Mouse (Mus musculus): ENCODE results near the gene Rgs1.
A peak's percentile ranks its signal among the peaks of the same experiment; 100 is the strongest.

The Rgs1 gene

DNA sequence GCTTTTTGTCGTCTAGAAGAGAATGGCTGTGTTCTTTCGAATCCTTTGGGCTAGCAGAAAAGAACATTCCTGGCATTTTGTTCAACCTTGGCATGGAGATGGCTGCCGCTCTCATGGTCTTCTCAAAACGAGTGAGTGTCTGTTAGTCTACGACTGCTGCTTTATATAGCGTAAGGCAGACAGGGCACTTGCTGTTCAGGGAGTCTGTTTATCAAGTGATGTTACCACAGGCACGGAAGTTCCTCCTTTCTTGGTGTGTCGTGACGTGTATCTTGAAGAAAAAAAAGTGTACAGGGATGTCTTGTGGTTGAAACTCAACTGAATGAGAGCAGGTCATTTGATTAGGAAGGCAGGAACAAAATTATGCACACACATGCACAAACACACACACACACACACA, at the start of gene Rgs1:
Rgs1 (minus strand) TSS at position 320 of the 400 bp plus-strand sequence.
- peak; percentile 77 to 80 for DNase-seq (ENCODE audit: low spot score in 2 of 2)

DNA sequence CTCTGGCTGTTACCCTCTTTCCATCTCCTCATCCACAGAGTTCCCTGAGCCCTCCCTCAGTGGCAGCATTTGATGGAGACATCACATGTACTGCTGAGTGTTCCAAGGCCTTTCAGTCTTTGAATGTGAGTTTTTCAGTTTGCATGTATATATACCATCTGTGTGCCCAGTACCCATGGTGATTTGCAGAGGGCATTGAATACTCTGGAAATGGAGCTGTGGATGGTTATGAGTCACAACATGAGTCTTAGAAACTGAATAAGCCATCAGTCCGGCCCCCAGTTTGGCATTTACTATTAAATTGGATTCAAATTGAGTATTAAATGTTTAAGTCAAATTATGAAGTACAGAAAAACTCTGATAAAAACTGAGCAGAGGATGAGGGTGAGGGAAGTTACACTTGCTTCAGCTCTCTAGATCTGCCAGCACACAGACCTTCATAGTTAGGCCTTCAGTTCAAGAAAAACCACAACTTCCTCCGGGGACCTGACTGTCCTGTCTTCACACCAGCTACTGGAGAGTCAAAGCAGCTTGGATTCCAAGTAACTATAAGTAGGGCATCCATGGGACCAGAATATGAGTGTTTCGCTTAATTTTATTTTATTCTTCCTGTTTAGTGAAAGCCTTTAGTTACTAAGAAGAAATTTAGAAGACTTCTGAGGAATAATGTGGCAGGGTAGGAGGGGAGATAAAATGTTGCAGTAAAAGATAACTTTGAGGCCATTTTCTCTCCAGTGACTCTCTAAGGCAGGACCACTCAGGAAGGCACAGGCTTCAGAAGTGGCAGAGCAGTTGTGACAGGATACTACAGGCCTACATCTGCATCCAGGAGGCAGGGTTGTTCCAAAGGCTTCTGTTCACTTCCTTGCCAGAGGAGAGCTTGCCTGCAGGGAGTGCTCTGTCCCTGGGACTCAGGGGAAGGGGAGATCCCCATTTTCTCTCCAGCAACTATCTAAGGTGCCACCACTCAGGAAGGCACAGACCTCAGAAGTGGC, 34.3 kb upstream of the Rgs1 start:
- no peak for DNase-seq (ENCODE audit: low spot score in 2 of 2)

DNA sequence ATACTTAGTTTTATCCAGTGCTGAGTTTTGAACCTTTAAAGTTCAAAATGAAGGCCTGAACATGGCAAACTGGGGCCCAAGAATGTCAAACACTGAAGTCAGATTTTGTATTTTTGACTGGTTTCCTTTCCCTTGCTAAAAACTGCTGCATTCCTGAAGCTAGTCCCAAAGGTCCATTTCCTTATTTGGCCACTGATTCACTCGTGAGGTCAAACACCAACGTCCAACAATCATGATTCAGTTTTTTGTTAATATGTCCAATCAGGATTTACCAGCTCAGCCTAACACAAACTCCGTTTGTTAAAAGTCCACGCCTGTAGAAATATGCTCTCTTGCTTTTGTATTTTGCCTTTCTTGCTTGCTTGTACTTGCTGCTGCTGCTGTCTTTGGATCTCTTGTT, 31.0 kb upstream of the Rgs1 start:
- no peak for DNase-seq (ENCODE audit: low spot score in 2 of 2)

DNA sequence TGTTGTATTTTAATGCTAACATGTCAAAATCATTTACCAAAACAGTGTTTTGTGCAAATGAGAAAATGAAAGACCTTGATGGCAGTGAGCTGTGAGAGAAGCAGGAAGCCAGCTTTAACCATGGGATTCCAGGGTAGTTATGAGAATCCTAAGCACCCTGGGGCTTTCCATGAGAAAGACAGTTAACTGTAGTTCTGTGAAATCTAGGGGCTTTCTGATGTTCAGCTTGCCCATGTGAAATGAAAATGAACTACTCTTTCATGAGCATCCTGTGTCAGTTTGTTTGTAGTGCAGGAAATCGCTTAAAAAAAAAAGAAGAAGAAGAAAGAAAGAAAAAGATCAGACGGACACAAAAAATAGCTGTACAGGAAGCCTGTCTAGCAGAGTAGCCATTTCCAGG, 23.9 kb upstream of the Rgs1 start:
- peak; percentile 12 to 26 for DNase-seq (ENCODE audit: low spot score in 2 of 2)

DNA sequence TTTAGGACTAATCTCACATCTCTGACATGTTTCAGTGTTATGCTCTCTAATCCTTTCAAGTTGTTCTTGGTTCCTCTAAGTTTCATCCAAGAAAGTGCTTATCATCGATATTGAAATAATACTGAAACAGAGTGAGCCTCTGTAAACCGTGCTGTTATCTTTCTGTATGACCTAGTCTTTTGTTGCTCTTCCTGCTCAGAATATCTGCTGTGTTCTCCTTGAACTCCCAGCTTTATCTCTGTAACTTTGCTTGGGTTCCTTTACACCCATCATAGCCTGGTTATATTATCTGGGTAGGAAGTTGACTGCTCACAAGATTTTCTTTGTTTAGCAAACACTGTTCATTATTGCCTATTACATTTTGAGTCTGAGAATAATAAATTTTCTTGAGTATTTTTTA, 20.1 kb upstream of the Rgs1 start:
- no peak for DNase-seq (ENCODE audit: low spot score in 2 of 2)

DNA sequence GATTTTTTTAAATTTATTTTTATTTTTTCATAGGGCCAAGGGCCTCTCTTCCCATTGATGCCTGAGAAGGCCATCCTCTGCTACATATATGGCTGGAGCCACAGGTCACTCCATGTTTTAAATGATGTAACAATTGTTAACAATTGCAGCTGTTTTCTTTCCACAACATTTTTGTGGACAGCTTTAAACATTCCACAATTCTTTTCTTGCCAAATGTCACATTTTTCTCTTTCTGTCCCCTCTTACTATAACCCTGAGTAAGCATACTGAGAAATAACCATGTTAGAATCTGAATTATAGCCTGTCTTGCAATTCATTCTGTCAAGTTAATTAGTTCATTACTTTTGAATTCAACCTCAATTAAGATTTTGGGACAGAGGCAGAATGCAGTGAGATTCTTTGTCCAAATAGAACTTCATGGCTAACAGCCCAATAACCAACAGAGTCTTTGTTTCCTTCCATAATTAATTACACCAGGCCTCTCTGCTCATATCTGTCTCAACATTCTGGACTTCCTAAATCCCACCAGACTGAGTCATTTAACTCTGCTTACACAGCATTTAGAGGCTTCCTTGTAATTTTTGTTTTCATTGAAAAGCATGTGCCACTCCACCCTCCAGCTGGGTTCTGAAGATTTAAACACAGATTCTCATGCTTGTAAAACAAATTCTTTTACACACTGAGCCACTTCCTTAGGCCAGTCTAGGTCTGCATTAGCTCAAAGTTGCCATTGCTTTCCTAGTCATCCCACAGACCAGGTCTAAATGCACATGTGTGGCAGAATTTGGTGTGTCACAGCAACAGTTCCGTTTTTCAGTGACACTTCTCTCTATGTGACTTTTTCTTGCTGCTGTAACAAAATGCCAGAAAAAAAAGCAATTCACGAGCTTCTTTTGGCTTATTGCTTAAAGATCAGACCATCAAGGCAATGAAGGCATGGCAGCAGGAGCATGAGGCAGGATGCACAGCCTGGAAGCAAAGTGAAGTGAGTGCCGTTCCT, 18.7 kb upstream of the Rgs1 start:
- no peak for DNase-seq (ENCODE audit: low spot score in 2 of 2)

DNA sequence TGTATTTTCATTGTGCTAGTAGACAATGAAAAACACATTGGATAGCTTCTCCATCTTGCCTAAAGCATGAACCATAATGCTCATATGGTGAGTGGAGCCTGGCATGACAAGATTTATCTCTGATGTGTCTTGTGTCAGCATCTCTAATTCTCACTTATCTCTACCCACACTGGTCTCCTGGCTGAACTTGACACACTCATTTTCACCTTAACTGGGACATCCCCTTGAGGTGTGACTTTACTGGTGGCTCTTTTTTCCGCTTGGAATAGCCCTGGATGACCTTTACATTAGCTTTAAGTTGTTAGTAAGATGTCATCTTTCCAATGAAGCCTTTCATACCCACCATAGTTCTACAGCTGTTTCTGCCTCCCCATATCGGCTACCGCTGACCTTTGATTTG, 15.0 kb upstream of the Rgs1 start:
- DNase-seq (ENCODE audit: low spot score in 2 of 2), result no peak

DNA sequence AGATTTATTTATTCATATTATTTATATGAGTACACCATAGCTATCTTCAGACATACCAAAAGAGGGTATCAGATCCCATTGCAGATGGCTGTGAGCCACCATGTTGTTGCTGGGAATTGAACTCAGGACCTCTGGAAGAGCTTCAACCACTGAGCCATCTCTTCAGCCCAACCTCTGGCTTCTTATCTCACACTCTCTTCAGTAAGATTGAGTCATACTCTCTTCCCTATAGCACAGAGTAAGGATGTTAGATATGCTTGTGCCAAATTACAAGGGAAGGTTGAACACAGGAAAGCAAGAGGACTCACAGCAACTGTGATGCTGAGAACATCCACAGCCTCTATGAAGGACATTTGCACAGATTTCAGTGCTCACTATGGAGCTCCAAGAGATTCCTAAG, 13.0 kb upstream of the Rgs1 start:
- no peak for DNase-seq (ENCODE audit: low spot score in 2 of 2)

DNA sequence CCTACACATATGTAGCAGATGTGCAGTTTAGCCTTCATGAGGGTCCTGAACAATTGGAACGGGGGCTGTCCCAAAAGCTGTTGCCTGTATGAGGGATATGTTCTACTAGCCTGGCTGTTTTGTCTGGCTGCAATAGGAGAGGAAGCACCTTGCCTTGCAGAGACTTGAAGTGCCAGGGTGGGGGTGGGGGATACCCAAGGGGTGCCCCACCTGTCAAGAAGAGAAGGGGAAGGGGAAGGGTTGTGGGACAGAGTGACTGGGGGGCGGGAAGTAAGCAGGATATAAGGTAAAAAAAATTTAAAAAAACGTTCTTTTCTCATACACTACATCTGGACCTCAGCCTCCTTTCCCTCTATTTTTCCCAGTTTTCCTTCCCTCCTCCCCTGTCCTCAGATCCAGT, 9.7 kb upstream of the Rgs1 start:
- no peak for DNase-seq (ENCODE audit: low spot score in 2 of 2)

DNA sequence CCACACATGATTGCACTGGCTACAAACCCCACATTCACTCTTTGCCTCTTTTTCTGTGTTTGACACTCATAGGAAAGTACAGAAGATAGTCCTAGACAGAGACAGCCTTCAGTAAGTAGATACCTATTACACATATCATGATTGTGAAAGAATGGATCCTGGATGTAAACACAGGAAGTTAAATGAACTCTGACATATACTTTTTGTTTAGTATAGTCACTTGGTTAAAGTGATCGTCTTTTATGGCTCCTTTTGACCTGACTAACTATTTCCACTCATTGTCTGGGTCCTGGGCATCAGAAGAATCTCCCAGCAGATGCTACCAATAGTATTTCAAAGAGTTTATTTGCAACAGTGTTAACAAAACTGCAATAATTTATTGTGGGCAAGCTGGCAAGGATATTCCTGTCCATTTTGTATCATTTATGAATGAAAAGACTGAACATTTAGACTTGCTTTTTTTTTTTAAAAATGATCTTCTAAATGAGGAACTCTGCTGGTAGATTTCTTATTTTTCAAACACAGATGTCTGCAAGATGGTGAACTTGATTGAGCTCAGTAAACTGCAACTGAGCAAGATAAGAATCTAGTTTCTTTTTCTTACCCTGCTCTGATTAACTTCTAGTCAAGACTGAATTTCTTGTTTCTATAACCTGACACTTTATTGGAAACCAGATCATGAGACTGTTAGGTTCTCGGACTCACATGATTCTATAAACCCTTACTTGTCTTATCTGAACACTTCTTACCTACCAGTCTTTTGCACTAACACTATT, 7.7 kb upstream of the Rgs1 start:
- no peak for DNase-seq (ENCODE audit: low spot score in 2 of 2)

DNA sequence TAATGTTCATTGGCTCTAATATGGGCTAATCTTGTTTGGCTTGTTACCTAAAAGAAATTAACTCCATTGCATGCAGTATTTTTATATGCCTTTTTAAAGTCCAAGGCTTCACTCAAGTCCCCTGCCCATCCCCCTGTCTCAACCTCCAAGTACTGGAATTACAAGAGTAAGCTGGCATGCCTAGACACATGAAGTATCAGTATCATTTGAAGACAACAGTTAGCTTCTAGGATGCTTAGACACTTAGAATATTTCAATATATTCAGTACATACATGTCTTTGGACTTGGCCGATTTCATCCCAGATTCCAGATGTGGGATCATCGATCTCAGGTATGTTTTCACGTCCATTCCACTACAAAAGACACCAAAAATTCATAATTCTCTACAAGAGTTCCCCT, 836 bp downstream of the Rgs1 start:
- no peak for DNase-seq (ENCODE audit: low spot score in 2 of 2)

DNA sequence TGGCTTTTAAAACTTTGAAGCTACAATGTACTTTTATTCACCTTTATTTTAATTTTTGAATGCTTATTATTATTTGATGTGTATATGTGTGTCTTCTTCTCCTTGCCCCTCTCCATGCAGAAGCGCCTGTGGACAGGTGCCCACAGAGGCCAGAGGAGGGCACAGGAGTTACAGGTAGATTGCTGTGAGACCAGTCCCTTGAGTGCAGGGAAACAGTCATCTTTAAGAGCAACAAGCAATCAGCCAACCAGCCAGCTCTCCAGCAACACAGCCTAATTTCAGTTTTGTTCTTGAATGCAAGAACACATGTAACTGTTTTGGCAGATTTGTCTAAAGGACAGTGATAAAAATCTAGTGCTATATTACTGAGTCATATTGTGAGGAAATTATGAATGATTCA, 1.7 kb downstream of the Rgs1 start:
- peak; percentile 4 to 11 for DNase-seq (ENCODE audit: low spot score in 2 of 2)

DNA sequence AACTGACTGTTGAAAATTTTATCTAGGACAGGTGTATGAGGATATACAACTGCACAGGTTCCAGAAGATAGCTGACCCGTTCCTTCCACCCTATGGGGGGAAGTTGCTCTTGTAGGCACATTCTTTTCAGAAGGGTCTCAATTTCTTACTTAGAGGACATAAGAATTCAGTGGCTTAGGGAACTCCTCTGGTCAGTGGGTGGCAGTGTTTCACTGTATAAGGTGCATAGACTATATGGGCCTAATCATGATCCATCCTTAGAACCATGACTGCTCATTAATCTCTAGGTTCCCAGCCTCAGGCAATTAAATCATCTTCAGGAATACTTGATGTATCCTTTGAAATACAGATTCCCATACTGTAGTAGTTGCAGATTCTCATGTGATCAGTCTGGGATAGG, 5.5 kb downstream of the Rgs1 start:
- DNase-seq (ENCODE audit: low spot score in 2 of 2), result peak; percentile 47 to 59

DNA sequence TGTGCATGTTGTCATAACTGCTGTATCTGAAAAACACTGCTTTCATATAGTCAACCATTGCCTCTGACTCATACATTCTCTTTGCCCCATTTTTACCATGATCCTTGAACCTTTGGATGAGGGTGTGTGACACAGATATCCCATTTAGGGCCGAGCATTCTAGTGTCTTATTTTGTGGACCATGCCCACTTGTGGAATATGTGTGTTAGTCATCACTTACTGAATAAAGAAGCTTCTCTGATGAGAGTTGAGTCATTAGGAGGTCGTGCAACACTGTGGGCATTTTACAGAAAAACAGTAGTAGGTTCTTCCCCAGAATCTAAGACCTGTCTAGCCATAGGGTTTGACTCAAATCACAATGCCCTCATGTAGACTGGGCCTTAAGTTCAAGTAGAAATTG, 9.8 kb downstream of the Rgs1 start:
- no peak for DNase-seq (ENCODE audit: low spot score in 2 of 2)

DNA sequence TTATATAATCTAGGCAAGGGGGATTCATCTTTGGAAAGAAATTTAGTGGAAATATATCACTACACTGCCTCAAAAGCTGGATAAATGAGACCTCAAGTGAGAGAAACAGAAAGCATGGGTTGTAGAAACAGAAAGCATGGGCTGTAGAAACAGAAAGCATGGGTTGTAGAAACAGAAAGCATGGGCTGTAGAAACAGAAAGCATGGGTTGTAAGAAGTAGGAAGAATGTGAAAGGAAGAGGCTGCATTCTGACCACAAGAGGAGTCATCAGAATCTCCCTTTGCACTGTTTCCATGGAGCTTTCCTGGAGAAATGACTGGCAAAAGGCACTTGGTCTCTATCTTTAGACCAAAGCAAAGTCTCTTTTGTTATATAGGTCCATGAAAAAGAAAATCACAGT, 33.8 kb downstream of the Rgs1 start:
- peak in 1 of 2 experiments; percentile 1 for DNase-seq (ENCODE audit: low spot score in 2 of 2)

DNA sequence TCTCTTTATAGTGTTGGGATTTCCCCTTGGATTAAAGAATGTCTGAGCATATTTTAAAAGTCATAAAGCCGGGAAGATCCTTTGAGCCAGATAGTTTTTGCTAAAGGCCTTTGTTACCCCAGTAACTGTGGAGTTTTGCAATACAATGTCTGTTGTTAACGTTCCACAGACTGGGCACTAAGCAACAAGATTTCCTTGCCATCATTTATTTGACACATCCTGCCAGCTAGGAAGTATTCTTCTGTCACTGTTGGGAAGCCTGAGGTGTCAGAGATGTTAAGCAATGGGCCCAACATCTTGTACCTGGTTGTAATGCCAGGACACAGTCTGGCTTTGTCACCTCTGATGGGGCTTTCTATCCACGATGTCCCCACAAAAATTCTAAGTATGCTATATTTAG, 38.1 kb downstream of the Rgs1 start:
- DNase-seq (ENCODE audit: low spot score in 2 of 2), result no peak

DNA sequence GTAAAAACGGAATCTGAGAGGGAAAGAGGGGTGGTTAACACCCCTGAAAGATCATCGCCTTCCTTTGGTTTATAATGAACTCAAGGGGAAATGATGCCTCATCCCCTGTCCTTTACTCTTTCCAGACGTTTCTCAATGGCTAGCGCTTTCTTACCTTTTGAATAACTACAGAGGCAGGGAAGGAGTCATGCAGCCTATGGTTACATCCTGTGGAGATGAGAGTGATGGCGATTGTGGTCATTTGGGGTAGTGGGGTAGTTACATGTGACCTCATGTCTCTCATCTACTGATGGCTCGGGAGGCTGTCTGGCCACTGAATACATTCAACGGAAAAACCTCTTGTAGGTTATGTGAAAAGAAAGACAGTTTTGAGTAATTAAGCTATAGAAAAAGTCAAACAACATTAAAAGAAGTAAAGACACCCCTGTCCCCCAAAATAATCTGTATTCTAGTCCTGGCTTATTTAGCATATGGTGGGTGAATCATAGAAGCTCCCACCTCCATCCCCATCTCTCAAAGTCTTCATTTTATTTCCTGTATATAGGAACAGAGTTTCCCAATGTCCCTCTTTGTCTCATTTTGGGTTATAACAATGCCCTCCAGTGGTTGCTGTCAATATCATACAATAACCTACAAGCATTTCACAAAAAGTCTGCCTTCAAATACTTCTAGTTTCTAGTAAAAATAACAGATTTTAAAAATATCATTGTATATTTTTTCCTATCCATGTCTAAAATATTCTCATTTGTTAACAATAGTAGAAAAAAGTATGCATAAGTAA, 42.6 kb downstream of the Rgs1 start:
- peak; percentile 45 to 62 for DNase-seq (ENCODE audit: low spot score in 2 of 2)

DNA sequence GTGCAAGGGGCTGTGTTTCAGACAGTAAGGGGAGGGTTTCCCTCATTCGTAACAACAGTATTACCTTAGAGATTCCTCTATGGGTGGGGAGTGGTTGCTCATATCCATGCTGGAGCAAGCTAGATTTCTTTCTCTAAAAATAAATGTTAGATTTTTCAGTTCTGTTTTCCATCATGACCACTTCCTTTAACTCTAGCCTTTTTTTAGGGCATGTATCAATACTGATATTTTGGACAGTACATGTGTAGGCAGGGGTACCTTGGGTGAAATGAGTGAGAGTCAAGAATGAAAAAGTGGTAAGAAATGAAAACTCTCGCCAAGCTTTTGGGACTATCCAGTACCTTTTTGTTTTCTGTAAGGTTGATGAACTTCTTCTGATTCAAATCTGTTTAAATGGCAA, 44.3 kb downstream of the Rgs1 start:
- DNase-seq (ENCODE audit: low spot score in 2 of 2), result no peak

DNA sequence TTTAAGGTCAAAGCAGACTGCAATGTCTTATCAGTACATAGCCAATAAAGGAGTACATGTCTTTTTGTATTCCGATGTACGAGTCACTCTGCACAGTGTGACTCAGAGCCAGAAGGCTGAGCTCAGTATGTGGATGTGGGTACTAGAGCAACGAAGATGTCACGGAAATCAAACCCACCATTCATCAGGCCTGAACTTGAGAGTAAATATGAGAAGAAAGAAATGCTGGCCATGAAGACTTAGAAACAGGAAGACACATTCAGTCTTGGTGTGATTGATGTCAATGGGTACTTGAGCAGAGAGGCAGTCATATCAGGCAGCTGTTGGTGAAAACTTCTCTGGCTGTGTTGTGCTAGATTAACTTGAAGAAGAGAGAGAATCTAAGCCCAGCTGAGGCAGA, 46.1 kb downstream of the Rgs1 start:
- peak; percentile 45 to 50 for DNase-seq (ENCODE audit: low spot score in 2 of 2)

DNA sequence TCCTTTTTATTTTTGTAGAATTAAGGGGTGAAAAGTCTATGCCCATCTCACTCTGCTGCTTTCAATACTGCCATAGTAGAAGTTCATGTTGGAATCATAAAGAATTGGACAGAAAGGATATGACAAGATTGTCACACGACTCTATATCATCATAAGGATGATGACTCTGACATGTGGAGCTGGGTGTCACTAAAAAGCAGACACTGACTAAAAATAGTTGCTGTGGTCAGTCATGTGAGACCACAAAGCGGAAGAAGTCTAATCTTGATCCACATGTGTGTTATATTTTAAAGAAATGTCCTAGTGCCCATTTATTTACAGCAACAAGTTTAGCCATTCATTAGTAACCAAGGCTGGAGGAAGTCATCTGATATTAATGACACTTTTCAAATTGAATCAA, 48.5 kb downstream of the Rgs1 start:
- peak; percentile 84 to 86 for DNase-seq (ENCODE audit: low spot score in 2 of 2)

DNA sequence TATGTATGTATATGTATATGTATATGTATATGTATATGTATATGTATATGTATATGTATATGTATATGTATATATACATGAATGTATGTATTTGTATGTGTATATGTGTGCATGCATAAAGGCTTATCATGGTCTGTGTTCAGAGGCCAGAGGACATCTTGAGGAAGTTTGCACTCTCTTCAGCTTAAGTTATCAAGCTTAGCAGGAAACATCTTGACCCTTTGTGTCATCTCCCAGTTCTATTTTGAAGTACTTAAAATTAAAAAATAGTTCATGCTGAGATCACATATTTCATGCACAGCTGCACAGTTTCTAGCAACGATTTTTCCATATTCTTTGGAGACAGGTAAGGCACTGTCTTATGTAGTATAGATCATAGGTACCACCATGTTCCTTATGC, 49.5 kb downstream of the Rgs1 start:
- no peak for DNase-seq (ENCODE audit: low spot score in 2 of 2)

Data from natural killer cell, adult 2 months (primary cell).